Mouse (Mus musculus) midbrain, postnatal 0 days (tissue): ENCODE measurements around the gene Slc1a1. TPM values are rescaled to one million over a fixed set of nuclear protein-coding genes. Genes with fewer than 3 reads are reported as not detected.

Source experiments
- ATAC-seq: fragments of 200-750 bp; cut with Nextera tagmentation; 2 replicates; pipeline ENCODE4 v1.8.0; 2017; ENCODE audit warnings: moderate number of reproducible peaks, mild to moderate bottlenecking, moderate TSS enrichment, moderate library complexity; ENCODE audit not compliant: low FRiP score
- DNase-seq: peaks from one replicate; pipeline ENCODE4 v3.0.0-alpha.2; 2015; ENCODE audit warnings: low spot score
- H3K27ac ChIP-seq: fragments of 300-500 bp; sonication (generic); 2 replicates; pipeline ENCODE4 v1.5.1; 2014; ENCODE audit warnings: low read depth, mild to moderate bottlenecking, low read length, mixed read lengths
- H3K27me3 ChIP-seq: fragments of 300-500 bp; sonication (generic); 2 replicates; pipeline ENCODE4 v1.6.1; 2014; ENCODE audit warnings: low read length, control low read depth, mixed read lengths; ENCODE audit not compliant: insufficient read depth
- H3K36me3 ChIP-seq: fragments of 300-500 bp; sonication (generic); 2 replicates; pipeline ENCODE4 v1.6.1; 2014; ENCODE audit warnings: low read length, control low read depth, mixed read lengths; ENCODE audit not compliant: insufficient read depth
- H3K4me1 ChIP-seq: fragments of 300-500 bp; sonication (generic); 2 replicates; pipeline ENCODE4 v1.6.1; 2014; ENCODE audit warnings: mild to moderate bottlenecking, control low read depth, antibody characterized with exemption, low read length, mixed read lengths; ENCODE audit not compliant: insufficient read depth
- H3K4me2 ChIP-seq: fragments of 300-500 bp; sonication (generic); 2 replicates; pipeline ENCODE4 v1.6.1; 2014; ENCODE audit warnings: low read depth, mild to moderate bottlenecking, low read length, mixed read lengths; ENCODE audit not compliant: poor library complexity, severe bottlenecking
- H3K4me3 ChIP-seq: fragments of 300-500 bp; sonication (generic); 2 replicates; pipeline ENCODE4 v1.5.1; 2014; ENCODE audit warnings: low read depth, mild to moderate bottlenecking, low read length, moderate library complexity
- H3K9ac ChIP-seq: fragments of 300-500 bp; sonication (generic); replicated peaks from 2 replicates; pipeline ENCODE4 v1.6.1; 2014; ENCODE audit warnings: mild to moderate bottlenecking, low read length, moderate library complexity, mixed read lengths; ENCODE audit not compliant: poor library complexity, severe bottlenecking
- H3K9me3 ChIP-seq: fragments of 300-500 bp; sonication (generic); 2 replicates; pipeline ENCODE4 v1.6.1; 2016; ENCODE audit warnings: low read length, control low read depth
- CTCF ChIP-seq: IDR thresholded peaks from 2 replicates; pipeline ENCODE4 v1.5.1; 2016; ENCODE audit warnings: antibody characterized with exemption, mild to moderate bottlenecking
- WGBS: fragments of 180-500 bp; shearing (Covaris S2); extraction: QIAGEN DNeasy Blood & Tissue Kit; methylation state at CpG from one replicate; pipeline ENCODE4 v1.1.7; 2014; 5-methylcytosine and 5-hydroxymethylcytosine counted together
- polyA plus RNA-seq: library from polyadenylated mRNA; unstranded; fragments of >200 nt; fragmentation: Nextera tagmentation; extraction: Ambion mirVana; gene quantifications from 2 replicates; pipeline ENCODE4 v1.2.1, GENCODE M21; 2015
- total RNA-seq: library from RNA; depleted of rRNA; stranded (reverse); fragments of >200 nt; gene quantifications from 2 replicates; pipeline ENCODE4 v1.2.3, GENCODE M21; 2014

Gene Slc1a1
- total and polyA plus RNA-seq, 2 experiments from 2014 or later = 51.7 to 85.3 TPM

GRCm38 (mm10) chr19:28838796-28839195 is 3.9 kb downstream of the Slc1a1 start:
- Histone ChIP-seq H3K4me2 (no peak overlapping the region), H3K4me1 (no peaks in the 10 kb centered on the region; the same call in 1 of the 2 replicates), H3K9ac (no peak overlapping the region), H3K4me3 (no peak overlapping the region), H3K27me3 (no peaks in the 10 kb centered on the region), H3K9me3 (no peaks in the 10 kb centered on the region), H3K27ac (no peak overlapping the region), H3K36me3 (no peaks in the 10 kb centered on the region)
- no peak for DNase-seq
- no peak for TF ChIP-seq CTCF
- 76% methylated on average over 2 of the region's 2 CpGs for WGBS
- ATAC-seq = no peak

DNA sequence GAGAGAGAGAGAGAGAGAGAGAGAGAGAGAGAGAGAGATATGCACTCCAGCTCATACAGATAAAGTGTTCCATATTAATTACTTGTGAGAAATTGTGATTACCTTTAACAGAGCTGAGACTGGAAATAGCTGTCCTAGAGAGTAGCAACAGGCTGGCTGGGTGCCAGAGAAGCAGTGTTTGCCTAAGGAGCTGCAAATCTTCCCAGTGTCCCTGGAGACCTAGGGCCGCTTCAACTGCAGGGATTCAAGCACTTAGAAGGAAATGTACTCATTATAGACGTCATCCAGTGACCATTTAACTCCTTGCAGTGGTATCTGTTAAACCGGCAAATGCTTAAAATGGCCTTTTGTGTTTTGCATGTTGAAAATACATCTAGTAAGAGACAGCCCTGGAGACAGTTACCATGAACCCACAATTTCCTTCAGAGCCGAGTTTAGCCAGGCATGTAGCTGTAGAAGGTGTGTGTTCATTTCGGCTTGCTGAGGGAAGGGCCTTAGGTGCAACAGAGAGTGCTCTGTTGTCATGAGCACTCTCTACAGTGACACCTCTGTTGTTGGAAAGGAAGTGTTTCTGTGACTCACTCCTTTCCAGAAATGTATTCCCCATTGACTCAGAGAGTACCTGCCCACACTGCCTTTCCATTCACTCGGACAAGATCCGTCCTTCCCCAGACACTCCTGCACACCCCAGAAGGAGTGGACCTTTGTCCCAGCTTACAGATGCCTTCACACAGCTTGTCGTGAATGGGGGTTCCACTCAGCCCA is 10.3 kb downstream of the Slc1a1 start:
- 66% methylated on average over 8 of the region's 8 CpGs for WGBS
- Histone ChIP-seq H3K9me3 (no peaks in the 10 kb centered on the region), H3K36me3 (no peaks in the 10 kb centered on the region), H3K27ac (no peak overlapping the region), H3K4me2 (no peak overlapping the region), H3K9ac (no peak overlapping the region), H3K4me3 (no peak overlapping the region), H3K27me3 (no peaks in the 10 kb centered on the region), H3K4me1 (no peaks in the 10 kb centered on the region)
- ATAC-seq (no peak), DNase-seq (peak; percentile 70)
- no peak for TF ChIP-seq CTCF

GRCm38 (mm10) chr19:28850510-28850909 is 15.7 kb downstream of the Slc1a1 start:
- Histone ChIP-seq H3K4me3 (no peak overlapping the region), H3K27ac (no peak overlapping the region), H3K4me2 (no peak overlapping the region), H3K36me3 (no peaks in the 10 kb centered on the region), H3K4me1 (no peaks in the 10 kb centered on the region), H3K9ac (no peak overlapping the region), H3K9me3 (no peaks in the 10 kb centered on the region), H3K27me3 (no peaks in the 10 kb centered on the region)
- WGBS = 96% methylated on average over 3 of the region's 3 CpGs
- TF ChIP-seq CTCF = no peak
- DNase-seq = no peak
- no peak for ATAC-seq

GRCm38 (mm10) chr19:28852001-28852400 is 17.2 kb downstream of the Slc1a1 start:
- no peak overlapping the region for H3K4me2 ChIP-seq
- H3K9ac ChIP-seq = no peak overlapping the region
- no peaks in the 10 kb centered on the region for H3K4me1 ChIP-seq
- H3K27ac ChIP-seq = no peak overlapping the region
- no peak for TF ChIP-seq CTCF
- no peaks in the 10 kb centered on the region for H3K27me3 ChIP-seq
- H3K4me3 ChIP-seq = no peak overlapping the region
- no peaks in the 10 kb centered on the region for H3K36me3 ChIP-seq
- no peak for DNase-seq
- WGBS = 93% methylated on average over 3 of the region's 3 CpGs
- no peak for ATAC-seq
- no peaks in the 10 kb centered on the region for H3K9me3 ChIP-seq

GRCm38 (mm10) chr19:28854831-28855230 is 20.0 kb downstream of the Slc1a1 start:
- WGBS = 87% methylated on average over 1 of the region's 1 CpGs
- Histone ChIP-seq H3K9ac (no peak overlapping the region), H3K36me3 (no peaks in the 10 kb centered on the region; the same call in 1 of the 2 replicates), H3K27me3 (no peaks in the 10 kb centered on the region), H3K4me2 (no peak overlapping the region), H3K4me3 (no peak overlapping the region), H3K9me3 (no peaks in the 10 kb centered on the region), H3K4me1 (no peaks in the 10 kb centered on the region), H3K27ac (no peak overlapping the region)
- no peak for TF ChIP-seq CTCF
- DNase-seq = no peak
- no peak for ATAC-seq

- DNase-seq = no peak
- TF ChIP-seq CTCF = no peak
- Histone ChIP-seq H3K4me2 (no peak overlapping the region), H3K36me3 (no peaks in the 10 kb centered on the region; the same call in 1 of the 2 replicates), H3K27ac (no peak overlapping the region), H3K4me1 (no peaks in the 10 kb centered on the region), H3K4me3 (no peak overlapping the region), H3K27me3 (no peaks in the 10 kb centered on the region), H3K9ac (no peak overlapping the region), H3K9me3 (no peaks in the 10 kb centered on the region)
- no peak for ATAC-seq
- WGBS = 85% methylated on average over 2 of the region's 2 CpGs
Observed at GRCm38 (mm10) chr19:28860246-28860645, 25.4 kb downstream of the Slc1a1 start.
